Comparison of ENCODE assay signal across 8 mouse cellular contexts in the genomic region with DNA sequence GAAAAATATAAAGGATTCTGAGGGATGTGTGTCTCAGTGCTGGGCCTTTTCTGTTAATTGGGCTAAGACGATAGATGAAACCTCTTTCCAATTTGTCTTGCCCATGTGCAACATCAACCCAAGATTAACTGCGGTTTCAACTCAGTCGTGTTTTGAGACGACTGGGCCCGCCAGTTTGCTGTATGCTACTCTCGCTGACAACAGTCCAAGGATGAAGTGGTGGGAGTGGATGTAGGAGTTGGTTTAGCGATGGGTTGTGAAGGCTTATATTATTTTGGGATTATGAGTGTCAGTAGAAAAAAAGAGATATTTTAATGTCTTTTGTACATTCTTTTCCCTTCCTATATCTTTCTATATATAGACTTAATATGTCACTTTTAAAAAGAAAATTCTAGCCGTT.
"Had no signal": no experiment of that assay in that cellular context is flagged by ENCODE, and none has a peak within 500 bp of the region (broad histone marks: within the 10 kb centered on the region; RNA-seq: fewer than 3 reads in every experiment).

No protein-coding gene starts in this region.

- DNase-seq: kidney, adult 18-20 months; kidney, postnatal 36 days; lung, postnatal 14 days; retina, postnatal 1 day; thymus, postnatal 36 days had no signal

- ATAC-seq: intestine, embryonic 15.5 days; liver, embryonic 12.5 days; midbrain, embryonic 15.5 days had no signal
